Mouse (Mus musculus) thymus, postnatal 14 days (tissue): ENCODE data around the gene Sergef.

Experiments
- DNase-seq: peaks from one replicate; pipeline ENCODE4 v3.0.0; 2021

Gene Sergef

GRCm38 (mm10) chr7:46399676-46400075 lies 239.9 kb downstream of the Sergef start:
- DNase-seq: no peak

DNA sequence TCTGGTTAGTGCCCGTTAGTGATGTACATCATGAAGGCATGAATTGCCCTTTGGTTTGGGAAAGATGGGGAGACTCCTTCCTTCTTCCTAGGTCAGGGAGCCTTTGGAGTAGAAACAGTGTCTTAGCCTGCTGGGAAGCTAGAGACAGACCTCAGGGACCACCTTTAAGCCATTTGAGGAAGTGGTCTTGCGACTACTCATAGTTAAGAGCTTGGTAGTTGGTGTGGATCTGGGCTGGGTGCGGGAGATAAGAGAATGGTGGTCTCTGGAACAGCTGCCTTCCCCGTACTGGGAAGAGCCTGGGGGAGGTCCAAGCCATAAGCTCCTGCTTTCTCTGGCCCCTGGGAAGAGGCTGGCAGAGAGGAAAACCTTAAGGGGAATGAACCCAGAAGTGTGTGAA lies 241.0 kb downstream of the Sergef start:
- DNase-seq: no peak

- no peak for DNase-seq
These were observed 241.8 kb downstream of the Sergef start for GRCm38 (mm10) chr7:46397732-46398333.

- DNase-seq: peak; percentile 34
These were observed 242.5 kb downstream of the Sergef start for GRCm38 (mm10) chr7:46396928-46397731.

DNA sequence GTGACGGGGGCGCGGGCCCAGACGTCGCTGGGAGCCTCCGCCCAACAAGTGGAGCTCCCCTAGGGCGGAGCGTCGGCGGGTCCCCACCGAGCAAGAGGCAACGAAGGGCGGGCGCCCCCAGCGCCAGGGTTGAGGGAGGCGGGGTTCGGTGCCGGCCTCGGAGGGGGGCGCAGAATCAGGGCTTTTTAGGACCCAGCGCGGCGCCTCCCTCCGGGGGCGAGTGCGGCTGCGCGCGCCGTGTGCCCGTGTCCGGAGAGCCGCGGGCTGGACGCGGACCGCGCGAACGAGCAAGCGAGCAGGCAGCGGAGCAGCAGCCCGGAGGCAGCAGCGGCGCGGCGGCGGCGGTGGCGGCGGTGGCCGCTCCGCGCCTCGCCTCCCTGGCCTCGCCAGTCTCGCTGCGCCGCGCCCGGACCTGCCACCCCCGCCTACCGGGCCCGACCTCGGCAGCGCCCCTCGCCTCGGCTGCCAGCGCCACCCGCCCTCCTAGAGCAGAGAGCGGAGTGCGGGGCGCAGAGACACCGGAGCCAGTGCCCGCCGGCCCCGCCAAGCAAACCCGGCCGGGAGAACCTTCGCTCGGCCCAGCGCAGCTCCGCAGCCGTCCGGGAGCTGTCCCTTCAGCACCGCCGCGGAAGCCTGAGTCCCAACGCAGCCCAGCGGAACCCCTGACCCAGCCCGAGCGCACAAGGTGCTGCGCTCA lies 243.2 kb downstream of the Sergef start, which contains the start of gene Kcnc1:
TSS of gene Kcnc1 (plus strand) at position 267 of the 697 bp plus-strand sequence.
- peak; percentile 72 for DNase-seq

DNA sequence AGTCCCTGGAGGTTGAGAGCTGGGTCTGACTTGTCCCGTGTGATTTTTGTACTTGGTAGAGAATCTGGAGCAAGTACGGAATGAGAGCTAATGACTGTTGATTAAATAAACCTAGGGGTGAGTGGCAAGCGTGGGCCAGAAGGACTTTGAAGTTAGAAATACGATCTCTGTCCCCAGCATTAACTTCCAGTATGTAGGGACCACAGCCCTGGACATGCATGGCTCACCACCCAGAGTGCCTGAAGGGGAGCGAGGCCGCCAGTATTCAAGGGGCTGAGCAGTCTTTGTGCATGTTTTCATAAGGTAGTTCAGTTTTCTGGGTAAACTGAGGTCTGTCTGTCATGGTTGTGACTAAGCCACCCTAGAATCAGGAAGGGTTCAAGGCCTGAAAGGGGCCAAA lies 244.0 kb downstream of the Sergef start:
- DNase-seq: no peak

GRCm38 (mm10) chr7:46394933-46395332 lies 244.7 kb downstream of the Sergef start:
- no peak for DNase-seq

DNA sequence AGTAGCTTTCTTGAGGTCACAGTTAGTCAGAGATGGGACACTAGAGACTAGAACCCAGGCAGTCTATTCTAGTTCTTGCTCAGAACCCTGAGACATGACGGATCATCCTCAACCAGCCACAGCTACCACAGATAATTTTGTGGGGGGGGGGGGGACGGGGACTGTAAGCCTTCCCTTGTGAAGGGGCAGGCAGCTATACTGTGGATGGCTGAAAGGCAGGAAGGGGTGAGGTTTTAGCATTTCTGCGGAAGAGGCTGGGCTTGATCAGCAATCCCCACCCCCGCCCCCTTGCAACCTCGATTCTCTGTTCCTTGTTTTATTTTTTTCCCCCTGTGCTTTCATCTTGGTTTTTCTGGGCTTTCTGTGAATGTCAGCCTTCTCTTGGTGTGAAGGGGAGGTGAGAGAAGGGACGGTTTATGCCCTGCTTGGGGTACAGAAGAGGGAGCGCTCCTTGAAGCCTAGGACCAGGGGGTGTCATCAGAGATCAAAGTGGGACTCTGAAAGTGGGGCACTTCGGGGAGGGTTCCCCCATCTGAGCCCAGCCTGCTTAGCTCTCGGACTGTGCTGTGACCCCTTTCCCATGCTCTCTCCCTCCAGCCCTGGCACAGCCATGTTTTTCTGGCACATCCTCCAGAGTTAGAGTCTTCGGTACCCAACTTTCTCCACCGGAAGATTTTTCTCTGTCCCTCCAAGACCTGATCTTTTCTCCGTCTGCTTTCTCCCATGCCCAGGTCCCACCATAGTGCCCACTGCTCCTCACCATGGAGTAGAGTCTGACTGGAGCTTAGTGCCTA lies 245.7 kb downstream of the Sergef start:
- no peak for DNase-seq
